Mouse (Mus musculus) intestine, embryonic 15.5 days (tissue): ENCODE measurements around the gene Tmem82. TPM values are rescaled to one million over a fixed set of nuclear protein-coding genes. Genes with fewer than 3 reads are reported as not detected.
A peak's percentile ranks its signal among the peaks of the same experiment; 100 is the strongest.

Source experiments
- ATAC-seq: fragments of 200-750 bp; cut with Nextera tagmentation; 2 replicates; pipeline ENCODE4 v1.8.0; 2017; ENCODE audit warnings: moderate TSS enrichment, moderate library complexity
- H3K27ac ChIP-seq: fragments of 300-500 bp; sonication (generic); 2 replicates; pipeline ENCODE4 v1.5.1; 2015; ENCODE audit warnings: mild to moderate bottlenecking, inconsistent platforms
- H3K27me3 ChIP-seq: fragments of 300-500 bp; sonication (generic); replicated peaks from 2 replicates; pipeline ENCODE4 v1.6.1; 2015; ENCODE audit warnings: inconsistent platforms
- H3K36me3 ChIP-seq: fragments of 300-500 bp; sonication (generic); 2 replicates; pipeline ENCODE4 v1.6.1; 2015; ENCODE audit warnings: inconsistent platforms
- H3K4me1 ChIP-seq: fragments of 300-500 bp; sonication (generic); replicated peaks from 2 replicates; pipeline ENCODE4 v1.6.1; 2015; ENCODE audit warnings: inconsistent platforms
- H3K4me2 ChIP-seq: fragments of 300-500 bp; sonication (generic); replicated peaks from 2 replicates; pipeline ENCODE4 v1.6.1; 2015; ENCODE audit warnings: mild to moderate bottlenecking, inconsistent platforms
- H3K4me3 ChIP-seq: fragments of 300-500 bp; sonication (generic); replicated peaks from 2 replicates; pipeline ENCODE4 v1.5.1; 2015; ENCODE audit warnings: inconsistent platforms
- H3K9ac ChIP-seq: fragments of 300-500 bp; sonication (generic); 2 replicates; pipeline ENCODE4 v1.6.1; 2015; ENCODE audit warnings: inconsistent platforms
- H3K9me3 ChIP-seq: fragments of 300-500 bp; sonication (generic); 2 replicates; pipeline ENCODE4 v1.6.1; 2016; ENCODE audit warnings: inconsistent platforms
- WGBS: fragments of 180-500 bp; shearing (Covaris S2); methylation state at CpG from one replicate; pipeline ENCODE4 v1.1.7; 2015; 5-methylcytosine and 5-hydroxymethylcytosine counted together
- polyA plus RNA-seq: library from polyadenylated mRNA; unstranded; fragments of >200 nt; fragmentation: Nextera tagmentation; extraction: Ambion mirVana; gene quantifications from 2 replicates; pipeline ENCODE4 v1.2.1, GENCODE M21; 2015

Gene Tmem82
- polyA plus RNA-seq, 1 experiment from 2014 or later = 18.5 TPM

- Histone ChIP-seq H3K9me3 (no peaks in the 10 kb centered on the region), H3K27me3 (no peaks in the 10 kb centered on the region), H3K27ac (no peak overlapping the region), H3K36me3 (peaks cover 35% of the 10 kb centered on the region), H3K9ac (no peak overlapping the region), H3K4me3 (no peak overlapping the region), H3K4me1 (no peaks in the 10 kb centered on the region), H3K4me2 (no peak overlapping the region)
- 91% methylated on average over 8 of the region's 8 CpGs for WGBS
- ATAC-seq = no peak
These were observed 34.5 kb downstream of the Tmem82 start for GRCm38 (mm10) chr4:141583919-141584318.

GRCm38 (mm10) chr4:141581051-141581450, 37.4 kb downstream of the Tmem82 start:
- Histone ChIP-seq H3K9me3 (no peaks in the 10 kb centered on the region), H3K4me3 (no peak overlapping the region), H3K9ac (no peak overlapping the region), H3K36me3 (peaks cover 39% of the 10 kb centered on the region), H3K27me3 (no peaks in the 10 kb centered on the region), H3K27ac (no peak overlapping the region), H3K4me1 (peaks cover 4% of the 10 kb centered on the region; the same call in 1 of the 2 replicates), H3K4me2 (no peak overlapping the region)
- WGBS = 93% methylated on average over 13 of the region's 13 CpGs
- no peak for ATAC-seq

GRCm38 (mm10) chr4:141578833-141579232, 39.6 kb downstream of the Tmem82 start:
- ATAC-seq = peak; percentile 91
- Histone ChIP-seq H3K27ac (peak overlapping the region; percentile 67), H3K4me2 (no peak overlapping the region), H3K4me3 (no peak overlapping the region), H3K9ac (no peak overlapping the region), H3K4me1 (peaks cover 11% of the 10 kb centered on the region; the same call in 1 of the 2 replicates), H3K36me3 (peaks cover 34% of the 10 kb centered on the region), H3K9me3 (no peaks in the 10 kb centered on the region), H3K27me3 (no peaks in the 10 kb centered on the region)
- WGBS = 32% methylated on average over 3 of the region's 3 CpGs

GRCm38 (mm10) chr4:141576877-141577276, 41.6 kb downstream of the Tmem82 start:
- Histone ChIP-seq H3K4me2 (no peak overlapping the region), H3K9ac (no peak overlapping the region), H3K4me1 (peaks cover 17% of the 10 kb centered on the region), H3K36me3 (peaks cover 22% of the 10 kb centered on the region), H3K27ac (no peak overlapping the region), H3K9me3 (no peaks in the 10 kb centered on the region), H3K27me3 (no peaks in the 10 kb centered on the region), H3K4me3 (no peak overlapping the region)
- ATAC-seq = no peak
- 95% methylated on average over 7 of the region's 7 CpGs for WGBS

- Histone ChIP-seq H3K27me3 (no peaks in the 10 kb centered on the region), H3K9ac (no peak overlapping the region), H3K4me1 (peaks cover 17% of the 10 kb centered on the region), H3K27ac (no peak overlapping the region), H3K9me3 (no peaks in the 10 kb centered on the region), H3K36me3 (peaks cover 22% of the 10 kb centered on the region), H3K4me3 (no peak overlapping the region), H3K4me2 (no peak overlapping the region)
- 74% methylated on average over 11 of the region's 11 CpGs for WGBS
- ATAC-seq = no peak
These were observed 42.0 kb downstream of the Tmem82 start for GRCm38 (mm10) chr4:141576404-141576803.

GRCm38 (mm10) chr4:141574789-141575702, 43.4 kb downstream of the Tmem82 start:
- H3K9me3 ChIP-seq = no peaks in the 10 kb centered on the region
- no peak overlapping the region for H3K4me3 ChIP-seq
- ATAC-seq = peak; percentile 39
- H3K36me3 ChIP-seq = peaks cover 14% of the 10 kb centered on the region; the same call in 1 of the 2 replicates
- WGBS = 35% methylated on average over 27 of the region's 27 CpGs
- no peak overlapping the region for H3K9ac ChIP-seq
- H3K4me2 ChIP-seq = peak overlapping the region; percentile 33
- peaks cover 24% of the 10 kb centered on the region for H3K4me1 ChIP-seq
- no peak overlapping the region for H3K27ac ChIP-seq
- no peaks in the 10 kb centered on the region for H3K27me3 ChIP-seq

GRCm38 (mm10) chr4:141573359-141573966, 45.0 kb downstream of the Tmem82 start:
- Histone ChIP-seq H3K4me1 (peaks cover 23% of the 10 kb centered on the region), H3K4me3 (no peak overlapping the region), H3K27ac (peak overlapping the region; percentile 81), H3K9me3 (no peaks in the 10 kb centered on the region), H3K9ac (no peak overlapping the region), H3K36me3 (peaks cover 8% of the 10 kb centered on the region; the same call in 1 of the 2 replicates), H3K4me2 (no peak overlapping the region; the same call in 1 of the 2 replicates), H3K27me3 (no peaks in the 10 kb centered on the region)
- WGBS = 30% methylated on average over 6 of the region's 6 CpGs
- ATAC-seq = peak; percentile 70

GRCm38 (mm10) chr4:141572668-141573358, 45.6 kb downstream of the Tmem82 start:
- 65% methylated on average over 7 of the region's 7 CpGs for WGBS
- Histone ChIP-seq H3K27me3 (no peaks in the 10 kb centered on the region), H3K9me3 (no peaks in the 10 kb centered on the region), H3K36me3 (peaks cover 8% of the 10 kb centered on the region; the same call in 1 of the 2 replicates), H3K27ac (peak overlapping the region; percentile 81), H3K4me3 (no peak overlapping the region), H3K4me2 (peak overlapping the region; percentile 6; the same call in 1 of the 2 replicates), H3K9ac (no peak overlapping the region), H3K4me1 (peaks cover 20% of the 10 kb centered on the region)
- peak; percentile 46 for ATAC-seq

GRCm38 (mm10) chr4:141571934-141572333, 46.5 kb downstream of the Tmem82 start:
- H3K27me3 ChIP-seq = no peaks in the 10 kb centered on the region
- H3K36me3 ChIP-seq = 0 out of 2 replicates have a peak, but pooled peaks cover 1% of the 10 kb centered on the region
- WGBS = 61% methylated on average over 10 of the region's 10 CpGs
- no peak overlapping the region for H3K4me3 ChIP-seq
- H3K27ac ChIP-seq = no peak overlapping the region
- H3K4me2 ChIP-seq = no peak overlapping the region
- no peak for ATAC-seq
- H3K9me3 ChIP-seq = no peaks in the 10 kb centered on the region
- no peak overlapping the region for H3K9ac ChIP-seq
- peaks cover 20% of the 10 kb centered on the region for H3K4me1 ChIP-seq

GRCm38 (mm10) chr4:141571337-141571739, 47.1 kb downstream of the Tmem82 start:
- peaks cover 20% of the 10 kb centered on the region for H3K4me1 ChIP-seq
- H3K9ac ChIP-seq = no peak overlapping the region
- no peaks in the 10 kb centered on the region for H3K36me3 ChIP-seq
- no peaks in the 10 kb centered on the region for H3K27me3 ChIP-seq
- WGBS = 44% methylated on average over 6 of the region's 6 CpGs
- H3K4me3 ChIP-seq = no peak overlapping the region
- ATAC-seq = no peak
- H3K27ac ChIP-seq = no peak overlapping the region
- no peaks in the 10 kb centered on the region for H3K9me3 ChIP-seq
- H3K4me2 ChIP-seq = no peak overlapping the region; the same call in 1 of the 2 replicates

- no peak for ATAC-seq
- H3K9ac ChIP-seq = no peak overlapping the region
- no peaks in the 10 kb centered on the region for H3K9me3 ChIP-seq
- H3K27ac ChIP-seq = no peak overlapping the region
- peaks cover 20% of the 10 kb centered on the region for H3K4me1 ChIP-seq
- no peaks in the 10 kb centered on the region for H3K27me3 ChIP-seq
- H3K36me3 ChIP-seq = no peaks in the 10 kb centered on the region
- H3K4me3 ChIP-seq = no peak overlapping the region
- WGBS = 85% methylated on average over 1 of the region's 1 CpGs
- no peak overlapping the region for H3K4me2 ChIP-seq
These were observed 47.6 kb downstream of the Tmem82 start for GRCm38 (mm10) chr4:141570821-141571220.

- 57% methylated on average over 6 of the region's 6 CpGs for WGBS
- ATAC-seq = no peak
- H3K4me3 ChIP-seq = no peak overlapping the region
These were observed 48.4 kb downstream of the Tmem82 start for GRCm38 (mm10) chr4:141570004-141570403.

More at GRCm38 (mm10) chr4:141570004-141570403, 48.4 kb downstream of the Tmem82 start:
- Histone ChIP-seq H3K4me1 (peaks cover 17% of the 10 kb centered on the region), H3K27ac (no peak overlapping the region), H3K9ac (no peak overlapping the region), H3K27me3 (no peaks in the 10 kb centered on the region), H3K9me3 (no peaks in the 10 kb centered on the region), H3K36me3 (no peaks in the 10 kb centered on the region), H3K4me2 (no peak overlapping the region)
